Mouse (Mus musculus) embryonic facial prominence, embryonic 12.5 days (tissue): Measurements from ENCODE around the gene Pcmtd2. TPM values are rescaled to one million over a fixed set of nuclear protein-coding genes. Genes with fewer than 3 reads are reported as not detected.

Experiments used
- ATAC-seq: fragments of 200-750 bp; cut with Nextera tagmentation; 2 replicates; pipeline ENCODE4 v1.8.0; 2017; ENCODE audit not compliant: insufficient number of reproducible peaks, insufficient read depth, low FRiP score, low TSS enrichment
- H3K27ac ChIP-seq: fragments of 300-500 bp; sonication (generic); 2 replicates; pipeline ENCODE4 v1.5.1; 2016; ENCODE audit warnings: mild to moderate bottlenecking
- H3K27me3 ChIP-seq: fragments of 300-500 bp; sonication (generic); 2 replicates; pipeline ENCODE4 v1.6.1; 2016; ENCODE audit warnings: mild to moderate bottlenecking, moderate library complexity
- H3K36me3 ChIP-seq: fragments of 300-500 bp; sonication (generic); 2 replicates; pipeline ENCODE4 v1.6.1; 2016; ENCODE audit warnings: mild to moderate bottlenecking
- H3K4me1 ChIP-seq: fragments of 300-500 bp; sonication (generic); 2 replicates; pipeline ENCODE4 v1.6.1; 2016
- H3K4me2 ChIP-seq: fragments of 300-500 bp; sonication (generic); replicated peaks from 2 replicates; pipeline ENCODE4 v1.6.1; 2016; ENCODE audit warnings: mild to moderate bottlenecking, moderate library complexity
- H3K4me3 ChIP-seq: fragments of 300-500 bp; sonication (generic); 2 replicates; pipeline ENCODE4 v1.5.1; 2016; ENCODE audit warnings: mild to moderate bottlenecking
- H3K9ac ChIP-seq: fragments of 300-500 bp; sonication (generic); 2 replicates; pipeline ENCODE4 v1.6.1; 2016; ENCODE audit warnings: mild to moderate bottlenecking, moderate library complexity
- H3K9me3 ChIP-seq: fragments of 300-500 bp; sonication (generic); 2 replicates; pipeline ENCODE4 v1.6.1; 2016; ENCODE audit warnings: mild to moderate bottlenecking, moderate library complexity
- whole genome bisulfite sequencing: fragments of 180-500 bp; shearing (Covaris S2); methylation state at CpG from one replicate; pipeline ENCODE4 v1.1.7; 2016; 5-methylcytosine and 5-hydroxymethylcytosine counted together
- polyA plus RNA-seq: library from polyadenylated mRNA; unstranded; fragments of >200 nt; fragmentation: Nextera tagmentation; extraction: Ambion mirVana; gene quantifications from 2 replicates; pipeline ENCODE4 v1.2.1, GENCODE M21; 2016

Pcmtd2 gene
- polyA plus RNA-seq, 1 experiment from 2014 or later = 46.8 TPM

- peaks cover 31% of the 10 kb centered on the region for H3K36me3 ChIP-seq
- no peak overlapping the region for H3K27ac ChIP-seq
- ATAC-seq = no peak
These were observed 29.3 kb downstream of the Pcmtd2 start for GRCm38 (mm10) chr2:181866931-181867330.

DNA sequence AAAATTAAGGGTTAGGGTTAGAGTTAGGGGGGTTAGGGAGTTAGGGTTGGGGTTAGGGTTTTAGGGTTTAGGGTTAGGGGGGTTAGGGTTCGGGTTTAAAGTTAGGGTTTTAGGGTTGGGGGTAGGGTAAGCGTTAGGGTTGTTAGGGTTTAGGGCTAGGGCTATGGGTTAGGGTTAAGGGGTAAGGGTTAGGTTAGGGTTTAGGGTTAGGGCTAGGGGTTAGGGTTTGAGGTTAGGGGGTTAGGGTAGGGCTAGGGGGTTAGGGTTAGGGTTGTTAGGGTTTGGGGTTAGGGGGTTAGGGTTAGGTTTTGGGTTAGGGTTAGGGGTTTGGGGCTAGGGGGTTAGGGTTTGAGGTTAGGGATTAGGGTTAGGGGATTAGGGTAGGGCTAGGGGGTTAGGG lies 33.4 kb downstream of the Pcmtd2 start:
- no peak for ATAC-seq
- 89% methylated on average over 2 of the region's 2 CpGs for WGBS
- H3K27me3 ChIP-seq = no peaks in the 10 kb centered on the region
- no peaks in the 10 kb centered on the region for H3K9me3 ChIP-seq
- H3K4me1 ChIP-seq = no peaks in the 10 kb centered on the region
- no peak overlapping the region for H3K4me2 ChIP-seq
- no peak overlapping the region for H3K9ac ChIP-seq
- H3K27ac ChIP-seq = no peak overlapping the region
- no peak overlapping the region for H3K4me3 ChIP-seq
- peaks cover 29% of the 10 kb centered on the region for H3K36me3 ChIP-seq

More at GRCm38 (mm10) chr2:181866931-181867330, 29.3 kb downstream of the Pcmtd2 start:
- Histone ChIP-seq H3K27me3 (no peaks in the 10 kb centered on the region), H3K4me2 (no peak overlapping the region), H3K9ac (no peak overlapping the region), H3K4me3 (no peak overlapping the region), H3K9me3 (no peaks in the 10 kb centered on the region), H3K4me1 (peaks cover 15% of the 10 kb centered on the region)
- WGBS = 59% methylated on average over 5 of the region's 5 CpGs

DNA sequence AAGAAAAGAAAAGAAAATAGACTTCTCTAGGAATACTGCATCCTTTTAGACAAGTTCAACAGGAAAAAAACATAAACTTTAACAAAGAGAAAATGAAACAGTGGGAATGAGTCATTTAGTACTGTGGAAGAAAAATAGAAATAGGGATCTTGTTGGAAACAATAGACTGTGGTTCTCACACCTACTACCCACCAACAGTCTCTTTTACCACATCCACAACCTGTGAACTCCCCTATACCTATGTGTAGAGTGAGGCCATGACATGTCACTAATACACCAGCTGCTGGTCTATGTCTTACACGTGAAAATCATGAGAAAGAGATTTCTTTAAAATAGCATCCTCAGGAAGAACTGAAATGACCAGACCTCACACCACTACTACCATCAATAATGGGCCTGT lies 41.2 kb downstream of the Pcmtd2 start:
- 69% methylated on average over 1 of the region's 1 CpGs for WGBS

DNA sequence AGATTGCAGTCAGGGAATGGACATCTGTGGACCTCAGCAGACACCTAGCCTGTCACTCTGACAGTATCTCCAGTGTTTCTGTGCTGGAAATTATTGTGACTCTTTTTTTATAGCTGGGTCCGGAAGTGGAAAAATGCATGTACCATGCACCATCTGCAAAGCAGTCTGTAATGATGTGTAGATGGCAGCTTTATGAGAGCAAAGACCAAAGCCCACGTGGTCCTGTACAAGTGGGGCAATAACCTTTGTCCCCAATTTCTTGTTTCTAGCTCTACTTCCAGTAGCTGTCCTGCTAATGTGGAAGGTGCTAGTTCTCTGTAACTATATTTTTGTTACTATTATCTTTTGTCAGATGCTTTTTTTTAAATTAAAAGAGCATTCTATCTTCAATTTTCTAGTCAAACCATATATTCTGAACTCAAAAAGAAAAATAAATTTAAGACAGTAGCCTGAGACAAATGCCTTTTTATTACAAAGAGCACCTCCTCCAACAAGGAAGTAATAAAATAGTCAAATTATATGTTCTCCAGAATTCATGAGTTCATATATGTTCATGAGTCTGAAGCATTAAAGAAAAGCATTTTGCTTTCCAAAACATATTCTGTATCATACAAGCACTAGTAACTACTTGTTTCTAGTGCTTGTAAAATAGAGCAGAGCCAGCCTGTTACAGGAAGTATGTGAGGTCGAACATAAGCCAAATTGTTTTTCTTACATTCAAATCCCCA lies 45.5 kb downstream of the Pcmtd2 start:
- 83% methylated on average over 3 of the region's 3 CpGs for WGBS
- no peak for ATAC-seq
- Histone ChIP-seq H3K27ac (no peak overlapping the region), H3K9me3 (no peaks in the 10 kb centered on the region), H3K27me3 (no peaks in the 10 kb centered on the region), H3K4me3 (no peak overlapping the region), H3K4me1 (no peaks in the 10 kb centered on the region), H3K4me2 (no peak overlapping the region), H3K36me3 (no peaks in the 10 kb centered on the region), H3K9ac (no peak overlapping the region)

More for the DNA sequence above, 41.2 kb downstream of the Pcmtd2 start:
- Histone ChIP-seq H3K4me3 (no peak overlapping the region), H3K4me2 (no peak overlapping the region), H3K36me3 (no peaks in the 10 kb centered on the region; the same call in 1 of the 2 replicates), H3K9ac (no peak overlapping the region), H3K27ac (no peak overlapping the region), H3K9me3 (no peaks in the 10 kb centered on the region), H3K27me3 (no peaks in the 10 kb centered on the region), H3K4me1 (no peaks in the 10 kb centered on the region)
- ATAC-seq = no peak

Other genes starting within 250 kb of the Pcmtd2 start
- 74.4 and 74.8 TPM in 2 replicates for gene Prpf6, start 246.0 kb upstream of the Pcmtd2 start, polyA plus RNA-seq
- 95.3 and 101 TPM in 2 replicates for gene Zfp512b, start 245.1 kb upstream of the Pcmtd2 start, polyA plus RNA-seq
- 16.4 and 17.9 TPM in 2 replicates for gene Samd10, start 238.6 kb upstream of the Pcmtd2 start, polyA plus RNA-seq
- gene Gm29797, start 180.8 kb upstream of the Pcmtd2 start, polyA plus RNA-seq = 0.32 TPM in 1 of 2 replicates, not detected in the other
- 38.5 and 43.7 TPM in 2 replicates for gene Sox18, start 166.2 kb upstream of the Pcmtd2 start, polyA plus RNA-seq
- gene Tcea2, start 157.5 kb upstream of the Pcmtd2 start, polyA plus RNA-seq = 29.5 and 31.0 TPM in 2 replicates
- 74.9 and 81.9 TPM in 2 replicates for gene Rgs19, start 143.9 kb upstream of the Pcmtd2 start, polyA plus RNA-seq
- not detected in 2 replicates for gene Lkaaear1, start 139.4 kb upstream of the Pcmtd2 start, polyA plus RNA-seq
- gene Oprl1, start 122.8 kb upstream of the Pcmtd2 start, polyA plus RNA-seq = 5.2 and 5.6 TPM in 2 replicates
- gene Myt1, start 74.5 kb upstream of the Pcmtd2 start, polyA plus RNA-seq = 6.0 and 6.7 TPM in 2 replicates
- 84.4 and 86.7 TPM in 2 replicates for gene Polr3k, start 26.5 kb downstream of the Pcmtd2 start, polyA plus RNA-seq
- not detected in 2 replicates for gene Gm14496, start 153.3 kb downstream of the Pcmtd2 start, polyA plus RNA-seq